Mouse (Mus musculus) midbrain, embryonic 14.5 days (tissue): Measurements from ENCODE around the gene Litaf. TPM values are rescaled to one million over a fixed set of nuclear protein-coding genes. Genes with fewer than 3 reads are reported as not detected.

Source experiments
- ATAC-seq: fragments of 200-750 bp; cut with Nextera tagmentation; 2 replicates; pipeline ENCODE4 v1.8.0; 2017; ENCODE audit warnings: moderate number of reproducible peaks, moderate library complexity; ENCODE audit not compliant: low FRiP score, low TSS enrichment
- DNase-seq: peaks from one replicate; pipeline ENCODE4 v3.0.0-alpha.2; 2015
- H3K27ac ChIP-seq: fragments of 300-500 bp; sonication (generic); replicated peaks from 2 replicates; pipeline ENCODE4 v1.5.1; 2014; ENCODE audit warnings: mild to moderate bottlenecking, low read depth, low read length, moderate library complexity
- H3K27me3 ChIP-seq: fragments of 300-500 bp; sonication (generic); 2 replicates; pipeline ENCODE4 v1.6.1; 2014; ENCODE audit warnings: low read length, control low read depth, mixed read lengths; ENCODE audit not compliant: control insufficient read depth, insufficient read depth
- H3K36me3 ChIP-seq: fragments of 300-500 bp; sonication (generic); 2 replicates; pipeline ENCODE4 v1.6.1; 2014; ENCODE audit warnings: low read length, control low read depth; ENCODE audit not compliant: control insufficient read depth, insufficient read depth
- H3K4me1 ChIP-seq: fragments of 300-500 bp; sonication (generic); 2 replicates; pipeline ENCODE4 v1.6.1; 2014; ENCODE audit warnings: mild to moderate bottlenecking, antibody characterized with exemption, low read length, control low read depth; ENCODE audit not compliant: control insufficient read depth, insufficient read depth
- H3K4me2 ChIP-seq: fragments of 300-500 bp; sonication (generic); 2 replicates; pipeline ENCODE4 v1.6.1; 2014; ENCODE audit warnings: mild to moderate bottlenecking, low read length, moderate library complexity
- H3K4me3 ChIP-seq: fragments of 300-500 bp; sonication (generic); replicated peaks from 2 replicates; pipeline ENCODE4 v1.5.1; 2014; ENCODE audit warnings: low read depth, low read length
- H3K9ac ChIP-seq: fragments of 300-500 bp; sonication (generic); replicated peaks from 2 replicates; pipeline ENCODE4 v1.6.1; 2014; ENCODE audit warnings: mild to moderate bottlenecking, low read length, moderate library complexity
- H3K9me3 ChIP-seq: fragments of 300-500 bp; sonication (generic); 2 replicates; pipeline ENCODE4 v1.6.1; 2016; ENCODE audit warnings: low read length, control low read depth, mixed read lengths; ENCODE audit not compliant: control insufficient read depth
- WGBS: fragments of 180-500 bp; shearing (Covaris S2); extraction: QIAGEN DNeasy Blood & Tissue Kit; methylation state at CpG from one replicate; pipeline ENCODE4 v1.1.7; 2014; 5-methylcytosine and 5-hydroxymethylcytosine counted together
- polyA plus RNA-seq: library from polyadenylated mRNA; unstranded; fragments of >200 nt; fragmentation: Nextera tagmentation; extraction: Ambion mirVana; gene quantifications from 2 replicates; pipeline ENCODE4 v1.2.1, GENCODE M21; 2014

Litaf gene
- polyA plus RNA-seq, 1 experiment from 2014 or later: 32.0 TPM

GRCm38 (mm10) chr16:10996576-10996975 lies 69.4 kb downstream of the Litaf start:
- H3K27me3 ChIP-seq: no peaks in the 10 kb centered on the region
- no peak overlapping the region for H3K27ac ChIP-seq
- H3K4me3 ChIP-seq: no peak overlapping the region
- H3K4me1 ChIP-seq: 0 out of 2 replicates have a peak, but pooled peaks cover 4% of the 10 kb centered on the region
- no peaks in the 10 kb centered on the region for H3K36me3 ChIP-seq
- H3K9me3 ChIP-seq: no peaks in the 10 kb centered on the region
- ATAC-seq: no peak
- no peak overlapping the region for H3K4me2 ChIP-seq
- H3K9ac ChIP-seq: no peak overlapping the region
- 84% methylated on average over 4 of the region's 4 CpGs for WGBS
- DNase-seq: no peak

DNA sequence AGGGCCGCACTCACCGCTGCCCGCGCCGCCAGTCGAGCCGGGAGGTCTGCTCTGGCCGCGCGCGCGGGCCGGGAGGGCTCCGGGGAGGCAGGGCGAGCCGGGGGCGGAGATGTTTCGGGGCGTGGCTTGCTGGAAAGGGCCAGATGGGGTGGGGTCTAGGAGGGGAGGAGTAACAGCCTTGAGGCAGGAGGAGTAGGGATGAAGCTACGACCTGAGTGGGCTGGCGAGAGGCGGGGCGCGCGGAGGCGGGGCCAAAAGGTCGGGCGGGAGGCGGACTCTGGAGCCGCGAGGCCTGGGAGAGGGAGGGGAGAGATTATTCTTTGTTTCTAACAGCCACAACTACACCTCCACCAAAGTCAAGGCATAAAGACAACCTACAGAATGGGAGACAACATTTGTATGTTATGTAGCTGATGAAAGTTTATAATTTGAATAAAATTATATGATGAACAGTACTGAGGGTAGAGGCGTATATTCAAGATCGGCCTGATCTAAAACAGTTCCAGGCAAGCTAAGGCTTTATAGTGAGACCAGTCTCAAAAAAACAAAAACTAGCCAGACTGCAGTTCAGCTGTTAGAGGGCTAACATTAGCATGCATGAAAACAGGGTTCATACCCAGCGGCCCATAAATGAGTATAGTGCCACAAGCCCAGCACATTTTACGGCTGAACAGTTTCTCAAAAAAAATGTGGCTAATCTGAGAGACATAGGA lies 72.8 kb downstream of the Litaf start:
- 7% methylated on average over 35 of the region's 35 CpGs for WGBS
- peaks cover 5% of the 10 kb centered on the region for H3K9me3 ChIP-seq
- ATAC-seq: peak; percentile 93

GRCm38 (mm10) chr16:10992090-10993031 lies 73.6 kb downstream of the Litaf start:
- H3K9me3 ChIP-seq: peaks cover 5% of the 10 kb centered on the region
- H3K4me2 ChIP-seq: peak overlapping the region; percentile 95
- H3K9ac ChIP-seq: peak overlapping the region; percentile 62
- H3K4me1 ChIP-seq: 0 out of 2 replicates have a peak, but pooled peaks cover 4% of the 10 kb centered on the region
- H3K36me3 ChIP-seq: no peaks in the 10 kb centered on the region
- DNase-seq: peak; percentile 63
- no peaks in the 10 kb centered on the region for H3K27me3 ChIP-seq
- whole genome bisulfite sequencing: under 1% methylated on average over 52 of the region's 52 CpGs
- ATAC-seq: peak; percentile 77; the same call in 1 of the 2 replicates
- H3K27ac ChIP-seq: 0 out of 2 replicates have a peak overlapping the region, but pooled peaks have one; percentile 20
- peak overlapping the region; percentile 58 for H3K4me3 ChIP-seq

More for the DNA sequence above, 72.8 kb downstream of the Litaf start:
- H3K27me3 ChIP-seq: no peaks in the 10 kb centered on the region
- peak overlapping the region; percentile 58 for H3K4me3 ChIP-seq
- 0 out of 2 replicates have a peak, but pooled peaks cover 4% of the 10 kb centered on the region for H3K4me1 ChIP-seq
- peak overlapping the region; percentile 62 for H3K9ac ChIP-seq
- H3K4me2 ChIP-seq: peak overlapping the region; percentile 95
- H3K36me3 ChIP-seq: no peaks in the 10 kb centered on the region
- H3K27ac ChIP-seq: 0 out of 2 replicates have a peak overlapping the region, but pooled peaks have one; percentile 20
- DNase-seq: peak; percentile 89

- Histone ChIP-seq H3K27ac (no peak overlapping the region), H3K27me3 (no peaks in the 10 kb centered on the region), H3K9me3 (peaks cover 5% of the 10 kb centered on the region), H3K36me3 (no peaks in the 10 kb centered on the region), H3K4me1 (0 out of 2 replicates have a peak, but pooled peaks cover 4% of the 10 kb centered on the region), H3K4me3 (peak overlapping the region; percentile 58; the same call in 1 of the 2 replicates), H3K9ac (no peak overlapping the region), H3K4me2 (peak overlapping the region; percentile 95)
- DNase-seq (no peak), ATAC-seq (no peak)
- 60% methylated on average over 5 of the region's 5 CpGs for WGBS
Observed at GRCm38 (mm10) chr16:10991737-10992089, 74.2 kb downstream of the Litaf start.

GRCm38 (mm10) chr16:10990763-10991162 lies 75.2 kb downstream of the Litaf start:
- Histone ChIP-seq H3K27me3 (no peaks in the 10 kb centered on the region), H3K36me3 (no peaks in the 10 kb centered on the region), H3K4me3 (no peak overlapping the region), H3K9me3 (peaks cover 5% of the 10 kb centered on the region), H3K27ac (no peak overlapping the region), H3K4me1 (0 out of 2 replicates have a peak, but pooled peaks cover 4% of the 10 kb centered on the region), H3K4me2 (no peak overlapping the region), H3K9ac (no peak overlapping the region)
- 96% methylated on average over 4 of the region's 4 CpGs for WGBS
- no peak for DNase-seq
- no peak for ATAC-seq

GRCm38 (mm10) chr16:10989896-10990295 lies 76.1 kb downstream of the Litaf start:
- peaks cover 5% of the 10 kb centered on the region for H3K9me3 ChIP-seq
- no peak overlapping the region for H3K9ac ChIP-seq
- H3K36me3 ChIP-seq: no peaks in the 10 kb centered on the region
- no peak overlapping the region for H3K4me2 ChIP-seq
- ATAC-seq (no peak), DNase-seq (no peak)
- WGBS: 90% methylated on average over 4 of the region's 4 CpGs
- no peak overlapping the region for H3K27ac ChIP-seq
- no peak overlapping the region for H3K4me3 ChIP-seq
- H3K27me3 ChIP-seq: no peaks in the 10 kb centered on the region
- H3K4me1 ChIP-seq: 0 out of 2 replicates have a peak, but pooled peaks cover 4% of the 10 kb centered on the region

DNA sequence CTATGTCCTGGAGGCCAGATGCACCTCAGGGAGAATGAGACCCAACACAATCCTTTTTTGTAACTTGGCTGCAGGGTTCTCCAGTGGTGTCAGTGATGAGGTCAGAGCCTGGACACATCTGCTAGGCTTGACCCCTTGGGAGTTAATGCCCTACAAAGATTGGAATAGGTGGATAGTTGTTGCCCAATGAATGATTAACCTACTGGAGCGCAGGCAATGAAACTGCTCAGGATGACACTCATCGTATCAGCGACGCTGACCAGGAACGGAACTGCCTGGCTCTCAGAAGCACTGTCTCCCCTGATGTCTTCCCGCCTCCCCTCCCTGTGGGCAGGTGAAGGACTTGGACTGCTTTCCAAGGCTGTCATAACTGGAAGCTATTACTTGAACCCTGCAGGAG lies 76.6 kb downstream of the Litaf start:
- ATAC-seq (no peak), DNase-seq (no peak)
- Histone ChIP-seq H3K27me3 (no peaks in the 10 kb centered on the region), H3K9ac (no peak overlapping the region), H3K4me1 (0 out of 2 replicates have a peak, but pooled peaks cover 4% of the 10 kb centered on the region), H3K9me3 (peaks cover 5% of the 10 kb centered on the region), H3K27ac (no peak overlapping the region), H3K4me3 (no peak overlapping the region), H3K36me3 (no peaks in the 10 kb centered on the region), H3K4me2 (no peak overlapping the region)
- WGBS: 96% methylated on average over 6 of the region's 6 CpGs

- Histone ChIP-seq H3K4me2 (no peak overlapping the region), H3K27ac (no peak overlapping the region), H3K36me3 (no peaks in the 10 kb centered on the region), H3K9me3 (peaks cover 5% of the 10 kb centered on the region), H3K9ac (no peak overlapping the region), H3K4me3 (no peak overlapping the region), H3K27me3 (no peaks in the 10 kb centered on the region), H3K4me1 (0 out of 2 replicates have a peak, but pooled peaks cover under 1% of the 10 kb centered on the region)
- DNase-seq (no peak), ATAC-seq (no peak)
- WGBS: 87% methylated on average over 9 of the region's 9 CpGs
Observed at GRCm38 (mm10) chr16:10988261-10988660, 77.7 kb downstream of the Litaf start.
